Mouse (Mus musculus) G1E (cell line): ENCODE data around the gene Pdk1.

Experiments
- CTCF ChIP-seq: IDR thresholded peaks from 2 replicates; pipeline ENCODE4 v1.5.1; 2012; ENCODE audit warnings: low read depth, low read length, inconsistent platforms, mixed read lengths
- GATA1 ChIP-seq: IDR thresholded peaks from 2 replicates; pipeline ENCODE4 v1.6.1; 2012; ENCODE audit warnings: borderline replicate concordance, low read length, inconsistent platforms, mixed read lengths
- GATA2 ChIP-seq: IDR thresholded peaks from 2 replicates; pipeline ENCODE4 v1.6.1; 2012; ENCODE audit warnings: low read depth, low read length, inconsistent platforms, borderline replicate concordance
- POLR2AphosphoS5 ChIP-seq: IDR thresholded peaks from 2 replicates; pipeline ENCODE4 v1.6.1; 2012; ENCODE audit warnings: low read depth, low read length, inconsistent platforms; ENCODE audit not compliant: insufficient replicate concordance
- TAL1 ChIP-seq: conservative IDR thresholded peaks from 2 replicates; pipeline ENCODE4 v1.6.1; 2012; ENCODE audit warnings: low read depth, low read length, inconsistent platforms, mixed read lengths

DNA sequence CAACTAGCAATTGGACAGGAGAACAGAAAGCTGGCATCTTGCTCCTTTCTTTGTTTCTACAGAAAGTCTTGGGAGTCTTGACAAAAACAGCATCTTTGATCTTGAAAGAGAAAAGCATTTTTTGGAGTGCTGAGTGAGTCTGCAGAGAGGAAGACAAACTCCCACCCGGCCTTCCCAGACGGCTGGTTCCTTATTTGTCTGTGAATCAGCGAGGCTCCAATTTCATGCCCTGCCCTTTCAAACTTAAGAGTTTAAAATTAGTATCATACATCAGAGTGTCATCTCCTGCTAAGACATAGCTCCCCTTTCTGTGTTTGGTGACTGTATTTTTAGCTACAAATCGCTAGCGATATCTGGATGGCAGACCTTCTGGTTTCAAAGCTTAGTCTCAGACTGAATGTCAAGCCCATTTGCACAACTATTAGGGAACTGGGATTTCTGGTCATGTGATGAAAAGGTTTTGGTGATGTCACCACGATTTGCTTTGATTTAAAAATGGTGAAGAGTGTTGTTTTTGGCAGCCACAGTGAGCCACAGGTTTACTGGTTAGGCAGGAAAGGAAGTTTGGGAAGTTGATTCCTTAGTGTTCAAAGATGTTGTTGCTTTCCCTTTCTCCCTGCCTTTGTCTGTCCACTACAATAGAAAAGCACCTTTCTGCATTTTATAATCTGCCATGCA lies 65.8 kb downstream of the Pdk1 start:
- TF ChIP-seq CTCF: no peak
- no peak for TF ChIP-seq TAL1
- no peak for TF ChIP-seq GATA1
- no peak for TF ChIP-seq POLR2AphosphoS5
- TF ChIP-seq GATA2: no peak
